Comparison of ENCODE assay signal across 12 mouse cellular contexts in the genomic region with DNA sequence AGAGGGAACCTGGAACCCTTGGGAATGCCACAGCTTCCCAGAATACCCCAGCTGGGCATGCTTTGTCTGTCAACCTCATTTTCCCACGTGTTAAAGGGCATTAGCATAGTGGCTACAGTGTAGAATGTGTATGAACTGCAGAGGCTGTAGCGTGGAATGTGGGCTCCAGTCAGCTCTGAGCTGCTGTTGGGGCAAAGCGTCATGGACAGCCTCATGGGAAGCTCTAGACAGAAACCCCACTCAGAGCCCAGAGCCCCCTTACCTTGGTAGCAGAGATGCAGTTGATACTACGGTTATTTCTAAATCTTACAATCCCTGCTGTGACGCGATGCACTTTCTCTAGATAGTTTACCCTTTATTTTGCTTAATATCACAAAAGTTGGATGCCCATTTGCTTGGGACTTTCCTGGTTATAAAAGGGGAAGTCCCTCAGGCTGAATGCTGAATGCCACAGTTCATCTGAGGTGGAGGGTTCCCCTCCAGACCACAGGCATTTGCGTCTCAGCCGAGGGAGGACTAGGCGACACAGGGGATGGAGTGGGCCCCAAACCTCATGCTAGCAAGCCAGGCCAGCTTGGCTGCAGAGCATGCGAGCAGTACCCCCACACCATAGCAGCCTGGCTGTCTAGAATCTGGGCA. TPM values are rescaled to one million over a fixed set of nuclear protein-coding genes. Genes with fewer than 3 reads are reported as not detected.
DNase-seq lines count a peak whose midpoint lies in the region; TF ChIP-seq lines count a peak whose summit lies in the region.
"Had no signal": no experiment of that assay in that cellular context is flagged by ENCODE, and none has a peak within 500 bp of the region (broad histone marks: within the 10 kb centered on the region; RNA-seq: fewer than 3 reads in every experiment).

No protein-coding gene starts in this region.

- peaks cover 23% of the 10 kb centered on the region for H3K27me3 ChIP-seq in embryonic facial prominence, embryonic 10.5 days (replicated peaks; ENCODE audit: low read depth, poor library complexity, severe bottlenecking)
- H3K27me3 ChIP-seq in megakaryocyte, embryonic 14.5 days (replicated peaks): peaks cover 39% of the 10 kb centered on the region
- H3K27me3 ChIP-seq: forebrain, embryonic 15.5 days; limb, embryonic 15.5 days had no signal

- H3K4me1 ChIP-seq in embryonic facial prominence, embryonic 10.5 days: peaks cover 35% of the 10 kb centered on the region
- H3K4me1 ChIP-seq in megakaryocyte, embryonic 14.5 days: peaks cover 64% of the 10 kb centered on the region

- WGBS in embryonic facial prominence, embryonic 10.5 days: 74% methylated on average over 10 of the region's 10 CpGs

- H3K36me3 ChIP-seq in embryonic facial prominence, embryonic 10.5 days (replicated peaks): no peaks in the 10 kb centered on the region
- H3K36me3 ChIP-seq in megakaryocyte, embryonic 14.5 days (replicated peaks; ENCODE audit: low read length): no peaks in the 10 kb centered on the region
- H3K36me3 ChIP-seq: forebrain, embryonic 15.5 days; limb, embryonic 15.5 days had no signal

- no peak for TF ChIP-seq CTCF in layer of hippocampus, adult 2 months (conservative IDR thresholded peaks at IDR 0.05)

- H3K9me3 ChIP-seq in embryonic facial prominence, embryonic 10.5 days: no peaks in the 10 kb centered on the region
- H3K9me3 ChIP-seq in megakaryocyte, embryonic 14.5 days: no peaks in the 10 kb centered on the region
- H3K9me3 ChIP-seq: forebrain, embryonic 15.5 days; limb, embryonic 15.5 days had no signal

- no peak overlapping the region for H3K4me3 ChIP-seq in layer of hippocampus, adult 2 months
- no peak overlapping the region for H3K4me3 ChIP-seq in embryonic facial prominence, embryonic 10.5 days
- H3K4me3 ChIP-seq in megakaryocyte, embryonic 14.5 days (replicated peaks): peak overlapping the region; percentile 79
- H3K4me3 ChIP-seq: forebrain, embryonic 15.5 days; limb, embryonic 15.5 days had no signal

- DNase-seq in embryo, embryonic 9.5 days (ENCODE audit: extremely low spot score): peak; percentile 4
- no peak for DNase-seq in embryo, embryonic 11 days
- no peak for DNase-seq in layer of hippocampus, adult 2 months (ENCODE audit: low spot score in 2 of 2)
- no peak for DNase-seq in layer of hippocampus, postnatal 10 days (ENCODE audit: low spot score in 2 of 2)
- DNase-seq in embryonic facial prominence, embryonic 10.5 days (ENCODE audit: low spot score): no peak
- DNase-seq in c-Kit-positive CD71-positive TER-119-positive erythroid progenitor cells, embryonic 14.5 days (ENCODE audit: low spot score): no peak
- DNase-seq in frontal cortex, adult 2 months (ENCODE audit: extremely low spot score in 1 of 2, low spot score in 1 of 2): no peak
- DNase-seq: cerebellum, adult 8-10 months had no signal

- H3K27ac ChIP-seq in layer of hippocampus, adult 2 months: peak overlapping the region; percentile 32; the same call in 1 of the 2 replicates
- peak overlapping the region; percentile 2 for H3K27ac ChIP-seq in embryonic facial prominence, embryonic 10.5 days (replicated peaks)
- H3K27ac ChIP-seq: forebrain, embryonic 15.5 days; limb, embryonic 15.5 days had no signal

RNA-seq across cellular contexts. Expression of gene Cx3cl1, which starts 7.2 kb away (rescaled TPM):
- 100 to 1,000 TPM; 396 to 397 TPM for total RNA-seq in layer of hippocampus, adult 2 months (2021)
- total RNA-seq in layer of hippocampus, postnatal 10 days (2021): 100 to 1,000 TPM; 348 to 361 TPM
- polyA plus RNA-seq in embryonic facial prominence, embryonic 10.5 days (2016; fragmentation: Nextera tagmentation; extraction: Ambion mirVana): 4.5 and 5.5 TPM in 2 replicates
- polyA plus RNA-seq in megakaryocyte, embryonic 14.5 days (2012; ENCODE audit: insufficient read depth, low replicate concordance): 0.44 TPM in 1 of 2 replicates, not detected in the other
- 470 and 510 TPM in 2 replicates for polyA plus RNA-seq in frontal cortex, adult 2 months (2012; rRNA removed)

RNA-seq across cellular contexts. Expression of gene Ccl17, which starts 31.2 kb away (rescaled TPM):
- 1 to 10 TPM; 3.4 to 6.0 TPM for total RNA-seq in layer of hippocampus, adult 2 months (2021)
- total RNA-seq in layer of hippocampus, postnatal 10 days (2021): 1 to 10 TPM; 6.4 to 7.5 TPM
- polyA plus RNA-seq in embryonic facial prominence, embryonic 10.5 days (2016; fragmentation: Nextera tagmentation; extraction: Ambion mirVana): not detected in 2 replicates
- polyA plus RNA-seq in megakaryocyte, embryonic 14.5 days (2012; ENCODE audit: insufficient read depth, low replicate concordance): not detected in 2 replicates
- polyA plus RNA-seq in frontal cortex, adult 2 months (2012; rRNA removed): 2.2 and 3.1 TPM in 2 replicates
- polyA plus RNA-seq: limb, embryonic 15.5 days; spleen, adult 2 months had no signal

RNA-seq across cellular contexts. Expression of gene Ccl22, which starts 33.6 kb away (rescaled TPM):
- under 1 TPM in 1 of 2 experiments, not detected in 1; 0.37 TPM for total RNA-seq in layer of hippocampus, adult 2 months (2021)
- total RNA-seq in layer of hippocampus, postnatal 10 days (2021): not detected
- polyA plus RNA-seq in embryonic facial prominence, embryonic 10.5 days (2016; fragmentation: Nextera tagmentation; extraction: Ambion mirVana): not detected in 2 replicates
- 0.30 TPM in 1 of 2 replicates, not detected in the other for polyA plus RNA-seq in megakaryocyte, embryonic 14.5 days (2012; ENCODE audit: insufficient read depth, low replicate concordance)
- 0.22 and 0.23 TPM in 2 replicates for polyA plus RNA-seq in frontal cortex, adult 2 months (2012; rRNA removed)
- polyA plus RNA-seq: forebrain, embryonic 15.5 days; limb, embryonic 15.5 days had no signal

RNA-seq across cellular contexts. Expression of gene Coq9, which starts 59.1 kb away (rescaled TPM):
- total RNA-seq in layer of hippocampus, adult 2 months (2021): 10 to 100 TPM; 78.2 to 83.7 TPM
- total RNA-seq in layer of hippocampus, postnatal 10 days (2021): 10 to 100 TPM; 66.3 to 76.9 TPM
- 48.1 and 49.6 TPM in 2 replicates for polyA plus RNA-seq in embryonic facial prominence, embryonic 10.5 days (2016; fragmentation: Nextera tagmentation; extraction: Ambion mirVana)
- 62.7 and 175 TPM in 2 replicates for polyA plus RNA-seq in megakaryocyte, embryonic 14.5 days (2012; ENCODE audit: insufficient read depth, low replicate concordance)
- 94.0 and 109 TPM in 2 replicates for polyA plus RNA-seq in frontal cortex, adult 2 months (2012; rRNA removed)

RNA-seq across cellular contexts. Expression of gene Ciapin1, which starts 59.1 kb away (rescaled TPM):
- 10 to 100 TPM; 60.9 to 67.2 TPM for total RNA-seq in layer of hippocampus, adult 2 months (2021)
- 10 to 100 TPM; 73.4 to 95.8 TPM for total RNA-seq in layer of hippocampus, postnatal 10 days (2021)
- polyA plus RNA-seq in embryonic facial prominence, embryonic 10.5 days (2016; fragmentation: Nextera tagmentation; extraction: Ambion mirVana): 193 and 200 TPM in 2 replicates
- polyA plus RNA-seq in megakaryocyte, embryonic 14.5 days (2012; ENCODE audit: insufficient read depth, low replicate concordance): 404 and 666 TPM in 2 replicates
- polyA plus RNA-seq in frontal cortex, adult 2 months (2012; rRNA removed): 40.5 and 44.8 TPM in 2 replicates

Comparison
In these comparisons a context has a peak if more than half of its experiments do, and no peak if none do; other contexts are left out.
1. RNA of gene Cx3cl1, which starts 7.2 kb away (polyA plus RNA-seq): 470 to 510 TPM in frontal cortex, adult 2 months; 4.5 to 5.5 TPM in embryonic facial prominence, embryonic 10.5 days and 0.44 TPM in megakaryocyte, embryonic 14.5 days; every median in the first group is over 10 times any median in the second.